Mouse (Mus musculus) T-cell, adult 2 months (primary cell): ENCODE measurements around the gene Hrh1.
"Not testable (repeated sequence)": the region's sequence is repeated elsewhere in the genome, so short reads cannot be mapped to it uniquely, and the experiment has no call there.

Experiments
- DNase-seq: peaks from one replicate; pipeline ENCODE4 v3.0.0; 2022; ENCODE audit warnings: low spot score

Gene Hrh1

DNA sequence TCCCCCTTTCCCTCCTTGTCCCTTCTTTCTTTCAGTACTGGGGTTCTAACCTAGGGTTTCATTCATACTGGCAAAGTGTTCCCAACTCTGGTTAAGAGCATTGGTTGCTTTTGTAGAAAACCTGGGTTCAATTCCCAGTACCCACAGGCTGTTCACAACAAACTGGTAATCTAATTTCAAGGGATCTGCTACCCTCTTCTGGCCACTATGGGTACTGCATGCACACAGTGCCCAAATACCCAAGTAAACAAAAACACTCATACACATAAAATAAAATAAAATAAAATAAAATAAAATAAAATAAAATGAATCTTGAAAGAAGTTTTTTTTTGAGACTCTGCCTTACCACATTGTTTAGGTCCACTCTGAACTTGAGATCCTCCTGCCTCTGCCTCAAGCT lies 63.8 kb downstream of the Hrh1 start:
- DNase-seq, result no peak

DNA sequence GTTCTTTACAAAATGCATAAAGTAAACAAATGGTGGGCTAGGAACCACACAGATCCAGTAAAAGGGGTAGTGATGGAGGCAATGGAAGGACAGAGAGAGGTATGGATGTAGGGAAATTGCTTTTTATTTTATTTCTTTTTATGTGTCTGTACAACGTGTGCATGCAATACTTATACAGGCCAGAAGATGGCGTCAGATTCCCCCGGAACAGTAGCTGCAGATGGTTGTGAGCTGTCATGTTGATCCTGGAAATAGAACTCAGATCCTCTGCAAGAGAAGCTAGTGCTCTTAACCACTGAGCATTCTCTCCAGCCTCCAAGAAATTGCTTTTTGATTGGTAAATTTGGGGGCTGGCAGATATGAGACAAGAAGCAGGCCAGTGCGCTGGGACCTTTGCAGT lies 65.0 kb downstream of the Hrh1 start:
- no peak for DNase-seq

DNA sequence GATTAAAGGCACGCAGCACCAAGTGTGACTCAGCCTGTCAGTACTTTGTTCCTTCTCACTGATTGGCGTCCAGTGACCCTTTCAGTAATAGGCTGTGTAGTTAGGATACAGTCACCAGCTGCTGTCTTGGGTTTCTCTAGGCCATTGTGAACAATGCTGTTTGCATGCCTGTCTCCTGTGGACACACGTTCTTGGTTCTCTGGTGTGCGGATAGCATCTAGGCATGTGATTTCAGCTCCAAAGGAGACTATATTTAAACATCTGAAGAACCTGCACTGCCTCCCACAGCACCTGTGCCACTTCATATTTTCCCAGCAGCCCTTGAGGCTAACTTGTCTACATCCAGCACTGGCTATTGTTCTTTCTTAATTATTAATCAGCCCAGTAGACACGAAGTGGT lies 75.8 kb downstream of the Hrh1 start:
- DNase-seq, result no peak

DNA sequence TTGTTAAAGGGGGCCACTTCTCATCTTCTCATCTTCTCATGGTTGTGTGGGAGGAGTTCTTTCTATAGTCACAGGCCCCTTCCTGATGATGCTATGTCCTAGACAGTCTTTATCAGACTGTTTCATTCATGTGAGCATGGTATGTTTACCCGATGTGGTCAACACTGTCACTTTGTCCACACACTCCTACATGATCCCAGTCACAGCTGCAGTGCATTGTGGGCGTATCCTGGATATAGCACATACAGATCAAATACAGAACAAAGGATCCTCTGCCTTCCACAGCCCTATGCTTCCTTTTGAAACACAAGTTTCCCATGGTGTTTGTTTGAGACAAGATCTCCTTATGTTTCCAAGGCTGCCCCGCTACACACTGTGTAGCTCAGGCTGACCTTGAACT lies 76.3 kb downstream of the Hrh1 start:
- DNase-seq, result no peak

DNA sequence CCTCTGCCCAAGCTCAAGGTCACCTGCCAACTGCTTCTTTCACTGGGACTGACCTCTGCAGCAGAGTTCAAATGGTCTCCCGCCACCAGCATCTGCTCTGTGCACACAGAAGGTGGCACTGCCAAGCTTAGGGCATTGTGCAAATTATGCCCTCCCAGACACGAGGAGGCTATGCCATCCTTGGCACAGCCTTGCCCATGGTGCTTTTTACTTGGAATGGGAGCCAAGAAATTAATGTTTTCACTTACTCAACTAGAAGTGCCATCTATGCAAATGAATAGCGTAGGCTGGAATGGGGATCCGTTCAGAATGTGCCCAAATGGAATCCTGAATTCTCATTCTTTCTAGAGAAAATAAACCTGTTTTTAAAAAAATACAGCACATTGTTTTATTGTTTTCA lies 77.2 kb downstream of the Hrh1 start:
- DNase-seq, result no peak

DNA sequence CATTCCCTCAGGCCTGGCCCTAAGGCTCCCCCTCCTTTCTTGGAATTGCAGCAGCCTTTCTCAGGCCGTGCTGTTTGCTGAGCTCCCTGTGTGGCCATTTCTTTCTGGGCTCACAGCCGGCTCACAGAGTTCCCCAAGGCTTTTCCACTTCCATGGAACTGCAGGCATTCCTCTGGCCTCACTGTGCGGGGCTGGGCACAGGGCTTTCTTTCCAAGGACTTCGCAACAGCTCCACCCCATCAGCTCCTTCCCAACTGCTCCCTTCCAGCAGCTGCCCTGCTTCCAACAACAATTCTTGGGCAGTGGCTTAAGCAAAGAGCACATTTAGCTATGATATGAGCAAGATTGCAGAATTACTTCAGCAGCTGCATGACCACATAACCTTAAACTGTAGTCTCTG lies 81.0 kb downstream of the Hrh1 start:
- DNase-seq, result no peak

DNA sequence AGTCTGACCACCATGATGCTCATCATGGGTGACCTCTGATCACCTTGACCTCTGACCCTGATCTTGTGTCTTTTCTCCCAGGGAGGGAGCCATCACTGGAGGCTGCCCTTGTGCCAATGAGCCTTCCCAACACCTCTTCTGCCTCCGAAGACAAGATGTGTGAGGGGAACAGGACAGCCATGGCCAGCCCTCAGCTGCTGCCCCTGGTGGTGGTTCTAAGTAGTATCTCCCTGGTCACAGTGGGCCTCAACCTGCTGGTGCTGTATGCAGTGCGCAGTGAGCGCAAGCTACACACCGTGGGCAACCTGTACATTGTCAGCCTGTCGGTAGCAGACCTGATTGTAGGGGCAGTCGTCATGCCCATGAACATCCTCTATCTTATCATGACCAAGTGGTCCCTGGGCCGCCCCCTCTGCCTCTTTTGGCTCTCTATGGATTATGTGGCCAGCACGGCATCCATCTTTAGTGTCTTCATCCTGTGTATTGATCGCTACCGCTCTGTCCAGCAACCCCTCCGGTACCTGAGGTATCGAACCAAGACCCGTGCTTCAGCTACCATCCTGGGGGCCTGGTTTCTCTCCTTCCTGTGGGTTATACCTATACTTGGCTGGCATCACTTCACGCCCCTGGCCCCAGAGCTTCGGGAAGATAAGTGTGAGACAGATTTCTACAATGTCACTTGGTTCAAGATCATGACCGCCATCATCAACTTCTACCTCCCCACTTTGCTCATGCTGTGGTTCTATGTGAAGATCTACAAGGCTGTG lies 82.1 kb downstream of the Hrh1 start:
- DNase-seq, result no peak

DNA sequence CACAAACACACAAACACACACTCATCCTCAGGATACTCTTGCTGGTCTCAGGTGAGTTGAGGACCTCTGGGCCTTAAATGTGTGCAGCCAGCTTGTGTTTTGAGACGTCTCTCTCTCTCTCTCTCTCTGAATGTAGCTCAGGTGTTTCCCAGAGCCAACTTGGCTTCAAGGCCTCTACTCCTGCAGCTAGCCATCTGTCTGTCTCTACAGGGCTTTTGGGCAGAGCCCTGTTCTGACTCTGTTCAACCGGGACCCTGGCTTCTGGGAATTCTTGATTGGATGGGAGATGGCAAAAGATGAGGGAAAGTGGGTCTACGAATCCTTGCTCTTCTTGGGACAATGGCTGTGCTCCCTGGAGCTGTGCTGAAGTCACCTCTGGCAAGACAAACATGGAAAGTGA lies 91.6 kb downstream of the Hrh1 start:
- DNase-seq, result no peak

GRCm38 (mm10) chr6:114492588-114492987 lies 94.9 kb downstream of the Hrh1 start:
- DNase-seq, result not testable (repeated sequence)

DNA sequence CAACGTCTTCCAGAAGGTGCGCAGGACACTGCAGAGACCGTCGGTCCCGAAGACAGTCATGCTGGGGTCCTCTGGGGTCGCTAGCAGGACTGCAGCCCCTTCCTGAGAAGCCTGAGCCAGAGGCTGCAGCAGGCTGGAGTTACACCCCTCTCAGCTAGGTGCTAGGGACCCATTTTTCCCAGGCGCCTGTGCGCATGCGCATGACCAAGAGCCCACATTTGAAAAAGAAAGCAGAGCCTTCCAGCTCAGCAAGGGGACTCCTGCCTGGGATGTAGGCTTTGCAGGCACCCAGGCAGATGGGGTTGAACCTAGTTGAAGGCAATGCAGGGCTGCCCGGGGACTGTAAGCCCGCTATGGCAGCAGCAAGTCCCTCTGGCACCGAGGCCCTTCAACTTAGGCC lies 97.3 kb downstream of the Hrh1 start:
- not testable (repeated sequence) for DNase-seq

- not testable (repeated sequence) for DNase-seq
Measured at GRCm38 (mm10) chr6:114514038-114514437, 116.3 kb downstream of the Hrh1 start.

GRCm38 (mm10) chr6:114528709-114529108 lies 131.0 kb downstream of the Hrh1 start:
- not testable (repeated sequence) for DNase-seq
